Mouse (Mus musculus): ENCODE data around the gene Zfp36l2.
A peak's percentile ranks its signal among the peaks of the same experiment; 100 is the strongest.
"Not testable (repeated sequence)": the region's sequence is repeated elsewhere in the genome, so short reads cannot be mapped to it uniquely, and the experiment has no call there.

The Zfp36l2 gene

DNA sequence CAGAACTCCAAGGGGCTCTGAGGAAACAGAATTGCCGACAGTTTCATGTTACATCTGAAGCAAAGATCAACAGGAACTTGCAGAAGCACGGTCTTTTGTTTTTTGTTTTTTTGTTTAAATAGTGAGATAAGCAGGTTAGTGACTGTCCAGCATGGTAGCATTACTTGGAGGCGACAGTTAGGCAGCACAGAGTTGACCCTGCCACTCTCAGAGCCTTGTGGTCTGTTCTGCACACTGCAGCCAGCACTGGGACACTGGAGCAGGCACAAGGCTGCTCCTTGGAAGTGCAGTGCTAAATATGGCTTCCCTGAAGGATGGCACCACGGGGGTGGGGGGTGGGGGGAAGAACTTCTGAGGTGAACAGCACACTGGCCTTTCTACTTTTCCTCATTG is 7.3 kb upstream of the Zfp36l2 start:
- no peak for DNase-seq (ENCODE audit: low read depth, low spot score)

DNA sequence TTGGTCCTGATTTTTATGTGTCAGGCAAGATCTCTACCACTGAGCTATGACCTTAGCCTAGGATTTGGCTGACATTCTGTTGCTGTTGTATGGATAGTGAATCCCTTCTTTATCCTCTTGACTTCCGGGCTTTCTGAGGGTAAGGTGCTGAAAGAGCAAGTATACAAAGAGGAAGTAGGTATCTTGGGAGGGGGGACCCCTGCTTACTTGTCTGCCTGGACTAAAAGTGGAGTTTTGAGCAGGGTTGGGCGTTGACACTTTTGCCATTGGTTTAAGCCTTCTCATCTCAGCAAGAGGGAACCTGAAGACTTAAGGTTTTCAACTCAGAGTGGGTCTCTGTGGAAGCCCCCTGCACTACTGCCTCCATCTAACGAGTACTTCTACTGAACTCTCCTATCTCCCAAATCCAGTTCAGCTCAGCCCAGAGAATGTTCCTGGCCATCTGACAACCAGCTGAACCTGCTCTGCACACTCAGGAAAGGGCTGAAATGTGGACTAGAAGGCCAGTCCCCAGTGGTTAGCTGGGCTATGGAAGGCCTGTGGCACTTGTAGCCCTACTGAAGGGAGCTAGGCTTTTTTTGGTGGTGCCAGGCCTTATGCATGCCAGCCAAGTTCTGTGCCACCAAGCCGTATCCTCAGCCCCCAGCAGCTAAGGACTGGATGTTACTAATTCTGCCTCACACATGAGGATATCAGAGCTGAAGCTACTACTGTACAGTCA is 6.7 kb upstream of the Zfp36l2 start:
- no peak for DNase-seq (ENCODE audit: low read depth, low spot score)

DNA sequence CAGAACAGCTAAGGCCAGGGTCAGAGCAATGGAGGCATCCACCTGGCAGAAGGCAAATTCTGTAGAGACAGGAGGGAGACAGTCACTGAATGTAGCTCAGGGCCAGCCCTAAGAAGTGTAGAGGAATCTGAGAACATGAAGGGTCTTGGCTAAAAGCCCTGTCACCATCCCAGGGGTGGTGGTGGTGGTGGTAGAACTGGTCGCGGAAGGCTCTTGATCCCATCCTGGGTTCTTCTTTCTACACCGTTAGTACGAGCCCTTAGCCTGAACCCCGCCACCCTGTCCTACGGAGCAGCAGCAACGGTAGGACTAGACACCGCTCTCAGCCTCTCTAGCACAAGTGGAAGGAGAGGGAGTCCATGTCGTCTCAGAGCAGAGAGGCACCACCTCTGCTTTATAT is 5.7 kb upstream of the Zfp36l2 start:
- DNase-seq (ENCODE audit: low read depth, low spot score) = no peak

DNA sequence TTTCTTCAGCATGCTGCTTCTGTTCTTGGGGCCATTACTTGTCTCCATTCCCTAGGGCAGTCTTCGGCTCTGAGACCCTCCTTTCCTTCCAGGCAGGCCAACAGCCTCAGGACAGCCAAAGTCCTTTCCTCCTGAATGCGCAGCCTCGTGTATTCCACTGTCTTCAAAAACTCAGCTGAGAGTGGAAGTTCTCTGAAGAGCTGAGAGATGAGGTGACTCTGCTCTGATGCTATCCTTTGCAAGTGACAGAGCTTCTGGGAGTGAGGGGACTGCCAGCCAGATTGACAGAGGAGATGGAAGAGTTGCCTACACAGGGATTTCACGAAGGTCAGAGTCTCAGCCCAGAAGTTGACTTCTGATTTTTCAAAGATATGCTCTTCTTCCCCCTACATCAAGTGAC is 4.2 kb upstream of the Zfp36l2 start:
- no peak for DNase-seq (ENCODE audit: low read depth, low spot score)

DNA sequence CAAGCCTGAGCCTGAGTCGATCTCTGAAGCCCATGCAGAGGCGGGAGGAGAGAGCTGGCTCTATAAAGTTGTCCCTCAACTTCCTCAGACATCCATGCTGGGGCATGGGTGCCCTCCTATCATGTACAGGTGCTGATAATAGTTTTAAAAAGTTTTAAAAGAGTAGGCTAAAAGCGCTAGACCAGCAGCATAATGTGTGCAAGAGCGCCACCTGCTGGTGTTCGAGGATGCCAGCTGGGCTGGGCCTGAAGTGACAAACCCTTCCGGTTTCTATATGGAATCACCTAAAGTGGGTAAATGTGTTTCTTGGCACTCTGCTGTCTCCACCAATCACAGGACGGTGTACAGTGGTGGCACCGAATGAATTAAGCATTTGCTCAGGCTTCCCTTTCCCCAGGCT is 3.1 kb upstream of the Zfp36l2 start:
- peak; percentile 85 for DNase-seq (ENCODE audit: low read depth, low spot score)

DNA sequence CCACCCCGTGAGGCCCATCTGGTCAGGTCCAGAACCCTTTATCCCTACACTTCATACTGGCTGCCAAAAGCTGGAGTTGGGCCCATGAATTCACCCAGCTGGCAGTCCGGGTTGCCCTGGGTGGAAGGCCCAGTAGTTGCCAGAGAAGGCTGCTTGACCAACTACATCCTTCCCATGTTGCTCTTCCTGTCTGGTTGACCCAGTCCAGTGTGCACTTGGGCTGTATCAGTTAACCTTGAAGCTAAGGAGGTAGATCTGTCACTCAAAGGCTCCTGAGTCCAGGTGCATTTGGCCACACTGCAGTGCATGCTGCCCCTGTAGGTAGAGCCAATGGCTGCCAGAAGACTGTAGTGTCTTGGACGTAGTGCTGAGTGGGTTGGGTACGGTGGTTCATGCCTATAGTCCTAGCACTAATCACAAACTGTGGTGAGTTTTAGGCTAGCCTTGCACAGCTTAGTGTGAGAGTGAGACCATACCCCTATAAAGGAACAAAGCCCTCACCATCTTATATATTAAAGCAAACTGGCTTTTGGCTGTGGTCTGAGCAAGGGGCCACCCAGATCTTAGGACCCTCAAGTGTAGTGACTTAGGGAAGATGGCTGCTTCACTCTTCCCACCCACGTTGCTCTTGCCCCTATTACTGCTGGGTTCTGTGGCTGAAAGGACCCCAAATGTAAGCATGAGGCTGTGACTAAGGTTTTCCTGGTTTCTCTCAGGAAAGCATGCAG is 1.5 kb upstream of the Zfp36l2 start:
- no peak for DNase-seq (ENCODE audit: low read depth, low spot score)

DNA sequence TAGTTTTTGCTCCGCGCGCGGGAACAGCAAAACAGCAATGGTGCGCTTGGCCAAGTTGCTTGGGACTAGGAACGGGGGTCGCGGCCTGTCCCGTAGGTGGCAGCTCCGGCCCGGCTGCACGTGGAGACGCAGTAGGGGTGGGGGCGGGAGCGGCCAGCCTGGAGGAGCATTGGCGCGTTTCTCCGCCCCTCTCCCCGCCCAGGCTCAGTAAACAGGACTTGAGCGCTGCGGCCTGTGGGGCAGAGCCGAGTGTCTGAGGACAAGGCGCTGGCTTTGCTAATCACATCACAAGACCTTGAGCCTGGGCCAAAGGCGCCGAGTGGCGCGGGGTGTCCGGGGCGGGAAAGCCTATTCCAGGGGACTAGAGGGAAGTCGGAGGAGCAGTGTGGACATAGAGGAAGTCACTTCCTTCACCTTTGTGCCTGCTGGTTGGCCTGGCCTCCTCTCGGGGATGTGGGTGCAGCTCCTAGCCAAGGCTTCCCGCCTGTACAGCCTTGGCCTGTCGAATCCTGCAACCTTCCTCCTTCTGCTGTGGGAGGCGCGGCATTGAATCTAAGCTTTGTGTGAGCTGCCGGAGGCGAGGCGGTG is 721 bp upstream of the Zfp36l2 start:
- DNase-seq (ENCODE audit: low read depth, low spot score) = peak; percentile 86

DNA sequence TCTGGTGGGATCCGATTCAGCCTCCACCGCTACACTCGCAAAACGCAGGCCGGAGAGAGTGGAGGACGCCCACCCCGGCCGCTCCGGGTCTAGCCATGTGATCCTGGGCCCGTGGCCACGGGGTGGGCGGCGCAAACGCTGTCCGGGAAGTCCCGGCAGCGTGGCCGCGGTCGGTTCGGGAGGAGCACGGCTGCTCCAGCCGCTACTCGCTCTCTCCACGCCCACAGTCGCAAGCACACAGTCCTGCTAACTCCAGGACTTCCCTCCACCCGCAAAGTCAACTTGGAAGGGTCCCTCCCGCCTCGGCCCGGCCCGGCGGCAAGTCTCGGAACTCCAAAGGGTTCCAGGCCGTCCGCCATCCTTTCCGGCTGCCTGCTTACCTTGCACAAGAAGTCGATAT is 483 bp downstream of the Zfp36l2 start:
- not testable (repeated sequence) for DNase-seq (ENCODE audit: low read depth, low spot score)

DNA sequence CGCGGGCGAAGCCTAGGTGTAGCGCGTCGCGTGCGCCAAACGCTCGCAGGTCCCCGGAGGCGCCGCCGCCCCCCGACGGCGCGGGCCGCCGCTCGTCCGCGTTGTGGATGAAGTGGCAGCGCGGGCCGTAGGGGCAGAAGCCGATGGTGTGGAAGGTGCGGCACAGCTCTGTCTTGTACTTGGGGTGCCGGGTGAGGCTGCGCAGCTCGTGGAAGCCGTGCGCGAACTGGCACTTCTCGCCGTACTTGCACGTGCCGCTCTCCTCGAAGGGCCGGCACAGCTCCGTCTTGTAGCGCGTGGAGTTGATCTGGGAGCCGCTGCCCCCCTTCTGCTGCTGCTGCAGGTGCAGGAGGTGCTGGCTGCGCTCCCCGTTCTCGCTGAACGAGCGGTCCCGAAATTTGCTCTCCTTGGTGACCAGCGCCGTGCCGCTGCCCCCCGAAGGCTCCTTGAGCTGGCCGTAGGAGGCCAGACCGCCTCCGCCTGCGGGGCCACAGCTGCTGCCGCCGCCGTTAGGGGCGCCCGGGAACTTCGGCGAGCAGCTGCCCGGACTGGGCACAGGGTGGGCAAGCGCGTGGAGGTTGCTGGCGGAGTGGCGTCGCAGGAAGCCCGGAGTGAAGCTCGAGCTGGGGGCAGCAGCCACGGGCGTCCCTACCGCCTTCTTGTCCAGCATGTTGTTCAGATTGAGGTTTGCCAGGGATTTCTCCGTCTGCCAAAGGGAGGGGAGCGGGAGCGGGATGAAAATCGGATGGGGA is 1.1 kb downstream of the Zfp36l2 start:
- peak; percentile 43 for DNase-seq (ENCODE audit: low read depth, low spot score)

DNA sequence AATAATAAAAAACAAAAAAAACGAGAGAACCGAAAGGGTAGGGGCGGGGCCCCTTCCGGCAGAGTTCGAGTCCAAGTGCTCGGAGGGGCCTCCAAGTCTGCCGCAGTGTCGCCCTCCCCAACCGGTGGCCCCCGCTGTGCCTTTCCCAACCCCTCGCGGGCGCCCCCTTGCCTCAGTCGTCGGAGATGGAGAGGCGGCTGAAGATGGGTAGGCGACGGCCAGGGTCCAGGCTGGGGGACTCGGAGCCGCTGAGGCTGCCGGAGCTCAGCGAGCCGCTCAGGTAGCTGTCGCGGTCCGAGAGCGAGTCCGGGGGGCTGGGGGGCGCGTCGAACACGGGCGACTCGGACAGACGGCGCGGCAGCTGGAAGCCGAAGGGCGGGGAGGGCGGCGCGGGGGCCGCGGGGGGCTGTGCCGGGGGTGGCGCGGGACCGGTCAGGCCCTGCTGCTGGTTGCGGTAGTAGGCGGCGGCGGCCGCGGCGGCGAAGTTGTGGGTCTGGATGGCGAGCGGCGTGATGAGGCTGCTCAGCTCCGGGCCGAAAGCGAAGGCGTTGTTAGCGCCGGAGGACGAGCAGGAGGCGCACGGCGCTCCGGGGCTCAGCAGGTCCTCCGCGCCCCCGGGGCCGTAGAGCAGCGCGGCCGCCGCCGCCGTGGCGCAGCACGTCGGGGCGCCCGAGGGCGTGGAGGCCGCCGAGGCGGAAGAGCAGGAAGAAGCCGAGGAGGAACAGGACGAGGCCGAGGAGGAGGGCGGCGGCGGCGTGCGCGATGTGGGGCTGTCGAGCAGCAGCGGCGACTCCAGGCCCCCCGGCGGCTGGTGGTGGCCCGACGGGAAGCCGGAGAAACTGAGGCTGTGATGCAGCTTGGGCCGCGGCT is 1.9 kb downstream of the Zfp36l2 start:
- DNase-seq (ENCODE audit: low read depth, low spot score) = peak; percentile 43

DNA sequence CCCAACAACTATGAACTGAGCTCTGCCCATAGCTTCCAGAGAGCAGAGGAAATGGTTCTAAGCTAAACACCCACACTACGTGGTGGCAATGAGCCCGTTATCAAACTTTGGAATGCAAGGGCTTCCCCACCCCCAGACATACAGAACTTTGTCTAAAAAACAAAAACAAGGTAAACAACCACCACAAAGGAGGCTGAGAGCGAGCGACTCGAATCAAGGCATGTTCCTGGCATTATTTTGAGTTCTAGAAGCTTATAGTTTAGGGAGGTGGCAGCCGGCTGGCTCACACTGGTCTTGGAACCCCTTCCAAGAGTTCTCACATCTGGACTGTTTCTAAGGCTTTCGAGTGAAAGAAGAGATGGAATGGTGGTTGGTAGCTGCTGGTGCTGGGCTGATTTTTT is 2.7 kb downstream of the Zfp36l2 start:
- no peak for DNase-seq (ENCODE audit: low read depth, low spot score)

DNA sequence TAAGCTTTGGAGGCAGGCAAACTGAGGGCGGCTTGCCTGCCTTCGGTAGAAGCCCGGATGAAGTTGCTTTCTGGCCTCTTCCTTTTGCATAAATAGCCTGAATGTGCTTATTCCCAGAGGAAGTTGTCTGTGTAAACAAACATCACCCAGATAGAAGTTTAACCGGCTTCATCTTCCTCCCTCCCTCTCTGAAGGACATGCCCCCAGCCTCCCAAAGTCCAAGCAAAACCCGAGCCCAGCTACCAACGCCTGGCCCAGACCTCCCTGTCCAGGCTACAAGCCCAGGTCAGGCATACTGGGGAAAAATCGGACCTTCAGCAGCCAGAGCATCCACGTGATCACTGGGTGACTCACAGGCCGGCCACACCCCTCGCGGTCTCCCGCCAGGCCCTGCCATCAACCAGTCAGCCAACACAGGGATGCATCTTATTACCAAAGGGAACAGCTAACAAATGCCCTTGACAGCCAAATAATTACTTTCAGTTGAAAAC is 4.4 kb downstream of the Zfp36l2 start:
- peak; percentile 81 for DNase-seq (ENCODE audit: low read depth, low spot score)

DNA sequence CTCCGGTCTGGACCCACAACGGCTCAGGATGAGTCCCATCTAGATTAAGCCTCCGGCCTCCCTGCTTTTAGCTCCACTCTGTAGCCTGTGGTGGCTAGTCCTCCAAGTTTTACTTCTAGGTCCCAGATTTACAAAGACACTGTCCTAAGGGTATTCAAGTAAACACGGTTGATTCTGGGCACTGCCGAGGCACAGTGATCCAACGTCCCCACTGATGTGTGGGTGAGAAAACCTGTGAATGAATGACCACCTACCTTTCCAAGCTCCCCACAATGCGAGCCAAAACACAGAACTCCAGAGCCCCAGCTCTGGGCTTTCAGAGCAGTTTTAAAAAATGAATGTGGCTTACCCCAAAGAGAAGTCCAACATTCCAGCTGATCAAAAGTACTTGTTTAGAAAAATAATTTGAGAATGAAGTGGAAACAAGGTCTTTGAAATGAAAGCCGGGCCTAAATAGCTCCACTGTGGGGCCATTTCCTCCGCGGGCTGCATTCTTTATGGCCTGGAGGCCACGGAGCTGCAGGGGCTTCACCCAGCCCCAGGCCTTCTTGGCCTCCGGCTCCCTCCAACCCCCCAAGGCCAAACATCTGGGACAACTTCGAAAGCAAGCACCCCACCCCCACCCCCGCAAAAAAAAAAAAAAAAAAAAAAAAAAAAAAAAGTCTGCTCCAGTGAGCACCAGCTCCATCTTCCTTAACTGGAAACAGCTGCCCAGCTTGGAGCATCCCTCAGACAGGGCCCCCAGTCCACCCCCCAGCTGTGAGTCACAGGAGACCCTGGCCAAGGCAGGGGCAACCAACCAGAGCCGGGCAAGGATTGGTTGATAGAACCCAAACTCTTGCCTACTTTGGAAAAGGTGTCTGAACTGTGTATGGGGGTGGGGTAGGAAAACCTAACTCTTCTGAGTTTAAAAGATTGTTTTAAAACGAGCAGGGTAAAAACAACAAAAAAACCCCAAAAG is 5.2 kb downstream of the Zfp36l2 start:
- peak; percentile 73 for DNase-seq (ENCODE audit: low read depth, low spot score)

DNA sequence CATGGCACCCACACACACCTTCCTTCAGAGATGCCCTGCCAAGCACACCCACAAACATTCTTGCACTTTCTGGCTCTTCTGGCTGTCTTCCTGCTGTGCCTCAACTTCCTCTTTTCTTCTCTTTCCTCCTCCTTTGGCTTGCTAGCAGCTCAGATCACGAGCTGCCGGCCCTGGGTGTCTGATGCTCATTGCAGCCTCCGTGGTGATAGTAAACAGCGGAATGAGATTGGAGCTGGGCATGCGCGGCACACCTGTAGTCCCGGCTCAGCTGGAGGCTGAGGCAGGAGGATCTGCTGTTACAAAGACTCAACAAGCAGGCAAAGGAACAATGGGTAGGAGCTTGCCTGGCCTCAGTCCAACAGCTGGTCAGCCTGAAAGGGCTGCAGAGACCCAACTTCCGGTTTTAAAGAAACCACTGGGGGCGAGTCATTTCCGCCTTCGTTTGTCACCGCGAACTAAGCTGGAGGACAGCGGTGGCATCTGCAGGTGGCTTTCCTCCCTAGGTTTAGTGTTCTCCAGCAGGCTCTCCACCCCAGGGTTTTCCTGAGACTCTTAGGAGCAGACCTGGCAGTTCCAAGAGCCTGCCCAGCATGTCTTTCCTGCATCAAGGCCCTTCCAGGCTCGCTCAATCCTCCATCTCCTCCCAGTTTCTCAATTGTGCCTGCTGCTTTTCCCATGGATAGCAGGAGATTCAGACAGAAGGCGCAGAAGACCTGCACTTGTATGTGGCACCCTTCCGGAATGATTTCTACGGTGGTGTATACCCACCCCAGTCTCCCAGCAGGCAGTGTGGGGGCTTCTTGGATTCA is 6.0 kb downstream of the Zfp36l2 start:
- no peak for DNase-seq (ENCODE audit: low read depth, low spot score)

DNA sequence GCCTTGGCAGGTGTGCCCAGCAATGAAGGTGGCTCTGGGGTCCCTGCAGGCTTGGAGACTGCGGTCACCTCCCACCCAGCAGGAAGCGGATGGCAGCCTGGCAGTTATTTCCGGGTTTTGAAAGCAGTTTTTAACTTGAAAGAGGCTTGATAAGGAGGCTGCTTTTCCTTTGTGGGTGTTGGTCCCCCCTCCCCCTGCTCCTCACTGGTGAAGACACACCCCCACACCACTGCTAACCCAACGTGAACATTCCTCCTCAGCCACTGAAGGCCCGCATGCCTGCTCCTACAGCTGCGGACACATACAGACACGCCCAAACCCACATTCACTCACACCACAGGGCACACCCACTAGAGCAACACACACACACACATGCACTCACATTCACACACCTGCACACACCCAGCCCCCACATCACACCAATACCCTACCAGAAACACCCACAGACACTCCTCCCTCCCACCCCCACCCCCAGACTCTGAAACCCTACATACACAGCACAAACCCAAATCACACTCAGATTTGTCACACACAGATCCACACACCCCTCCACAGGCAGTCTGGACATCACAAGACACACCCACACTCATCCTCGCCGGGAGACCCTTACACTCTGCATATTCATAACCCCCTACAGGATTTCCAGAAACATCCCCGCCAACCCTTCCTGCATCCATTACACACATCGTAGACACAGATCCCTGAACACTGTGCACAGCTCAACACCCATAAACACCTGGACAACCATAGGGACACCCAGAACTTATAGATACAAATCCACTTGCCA is 6.8 kb downstream of the Zfp36l2 start:
- peak; percentile 46 for DNase-seq (ENCODE audit: low read depth, low spot score)

DNA sequence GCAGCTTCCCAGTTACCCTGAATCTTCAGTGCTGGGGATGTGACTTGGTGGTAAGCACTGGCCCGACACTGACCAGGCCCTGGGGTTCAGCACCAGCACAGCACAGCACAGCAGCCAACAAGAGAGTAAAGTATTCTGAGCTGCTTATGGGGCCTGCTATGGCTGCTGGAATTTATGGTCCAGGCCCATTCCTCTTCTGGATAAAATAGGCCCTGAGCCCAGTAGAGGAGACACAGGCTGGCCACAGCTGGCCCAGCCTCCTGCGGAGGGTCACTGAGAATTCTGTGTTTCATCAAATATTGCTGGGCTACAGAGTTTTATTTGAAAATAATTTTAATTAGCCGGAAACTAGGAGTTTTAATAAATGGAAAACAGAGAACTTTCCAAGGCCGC is 7.8 kb downstream of the Zfp36l2 start:
- DNase-seq (ENCODE audit: low read depth, low spot score) = no peak

DNA sequence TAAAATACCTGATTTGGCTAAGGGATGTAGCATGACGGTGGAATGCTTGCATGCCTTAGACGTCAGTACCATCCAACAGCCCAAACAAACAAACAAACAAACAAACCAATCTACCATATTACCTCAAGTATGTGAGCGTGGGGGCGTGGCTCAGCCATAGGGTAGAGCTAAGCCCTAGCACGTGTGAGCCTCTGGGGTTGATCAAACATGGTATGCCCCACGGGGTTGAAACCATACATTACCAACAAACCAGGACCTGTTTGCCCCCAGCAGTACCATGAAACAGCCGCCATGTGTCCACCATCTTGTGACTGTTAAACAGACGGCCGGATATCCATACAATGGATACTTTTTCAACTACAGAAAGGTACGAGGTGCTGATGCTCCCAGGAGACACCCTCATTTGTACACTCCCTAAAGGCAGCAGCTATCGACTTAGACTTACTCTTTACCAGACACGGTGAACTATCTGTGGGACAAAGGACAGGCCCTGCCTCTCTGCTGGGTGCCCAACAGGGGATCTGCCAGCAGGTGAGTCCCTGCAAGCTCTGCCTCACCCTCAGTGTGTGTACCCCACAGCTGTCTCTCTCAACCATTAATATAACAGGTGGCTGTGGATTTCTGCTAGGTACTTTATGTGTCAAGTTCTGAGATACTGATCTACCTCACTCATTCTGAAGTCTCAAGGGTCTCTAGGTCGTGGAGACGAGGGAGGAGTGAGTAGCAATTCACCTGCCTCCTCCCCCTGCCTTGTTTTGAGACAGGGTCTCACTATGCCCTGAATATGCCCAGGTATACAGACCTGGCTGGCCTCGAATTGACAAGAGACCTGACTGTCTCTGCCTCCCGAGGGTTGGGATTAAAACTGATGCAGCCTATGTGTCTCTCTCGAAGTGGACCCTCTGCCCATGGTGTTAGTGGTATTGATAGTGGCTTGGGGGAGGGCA is 8.4 kb downstream of the Zfp36l2 start:
- no peak for DNase-seq (ENCODE audit: low read depth, low spot score)
